Mouse (Mus musculus): ENCODE measurements around the gene Map2k6.

GRCm38 (mm10) chr11:110470561-110471273 is 71.8 kb downstream of the Map2k6 start:
- TF ChIP-seq CTCF (IDR thresholded peaks at IDR 0.05; ENCODE audit: low read depth) (no peak), EP300 (IDR thresholded peaks at IDR 0.05; ENCODE audit: low read depth) (no peak)

Data from liver, postnatal 0 days (tissue).